Mouse (Mus musculus) ES-Bruce4 (cell line): ENCODE results near the gene Rbpj. TPM values are rescaled to one million over a fixed set of nuclear protein-coding genes. Genes with fewer than 3 reads are reported as not detected.

ENCODE experiments used
- H3K27ac ChIP-seq: 2 replicates; pipeline ENCODE4 v1.5.1; 2012; ENCODE audit warnings: low read length, inconsistent platforms; ENCODE audit not compliant: insufficient read depth
- H3K27me3 ChIP-seq: 2 replicates; pipeline ENCODE4 v1.6.1; 2012; ENCODE audit warnings: mild to moderate bottlenecking, low read length, inconsistent platforms; ENCODE audit not compliant: control insufficient read depth, poor library complexity, insufficient read depth, severe bottlenecking
- H3K36me3 ChIP-seq: 2 replicates; pipeline ENCODE4 v1.6.1; 2012; ENCODE audit warnings: inconsistent platforms, mild to moderate bottlenecking, low read length, moderate library complexity; ENCODE audit not compliant: control insufficient read depth, poor library complexity, insufficient read depth, severe bottlenecking
- H3K4me1 ChIP-seq: one replicate; pipeline ENCODE4 v1.8.1; 2011; ENCODE audit warnings: low read length; ENCODE audit not compliant: control insufficient read depth, insufficient read depth
- H3K4me3 ChIP-seq: 2 replicates; pipeline ENCODE4 v1.5.1; 2011; ENCODE audit warnings: low read depth, mild to moderate bottlenecking, low read length
- H3K9ac ChIP-seq: 2 replicates; pipeline ENCODE4 v1.6.1; 2012; ENCODE audit warnings: low read depth, mild to moderate bottlenecking, inconsistent platforms; ENCODE audit not compliant: poor library complexity, severe bottlenecking
- H3K9me3 ChIP-seq: replicated peaks from 2 replicates; pipeline ENCODE4 v1.6.1; 2012; ENCODE audit warnings: mild to moderate bottlenecking, low read length, inconsistent platforms; ENCODE audit not compliant: control insufficient read depth, poor library complexity, insufficient read depth, severe bottlenecking
- CTCF ChIP-seq: IDR thresholded peaks from one replicate; pipeline ENCODE4 v1.8.1; 2011; ENCODE audit warnings: low read depth, low read length
- EP300 ChIP-seq: IDR thresholded peaks from 2 replicates; pipeline ENCODE4 v1.6.1; 2011; ENCODE audit warnings: low read depth, low read length; ENCODE audit not compliant: insufficient read depth
- POLR2A ChIP-seq: IDR thresholded peaks from one replicate; pipeline ENCODE4 v1.8.1; 2011; ENCODE audit warnings: low read length; ENCODE audit not compliant: insufficient read depth
- polyA plus RNA-seq: library from polyadenylated mRNA; stranded (reverse); fragments of >200 nt; gene quantifications from 2 replicates; pipeline ENCODE4 v1.2.4, GENCODE M21; 2011; ENCODE audit warnings: low read depth; ENCODE audit not compliant: missing spikeins, insufficient read depth, insufficient read length

Gene Rbpj
- polyA plus RNA-seq, 1 experiment = 339 TPM

DNA sequence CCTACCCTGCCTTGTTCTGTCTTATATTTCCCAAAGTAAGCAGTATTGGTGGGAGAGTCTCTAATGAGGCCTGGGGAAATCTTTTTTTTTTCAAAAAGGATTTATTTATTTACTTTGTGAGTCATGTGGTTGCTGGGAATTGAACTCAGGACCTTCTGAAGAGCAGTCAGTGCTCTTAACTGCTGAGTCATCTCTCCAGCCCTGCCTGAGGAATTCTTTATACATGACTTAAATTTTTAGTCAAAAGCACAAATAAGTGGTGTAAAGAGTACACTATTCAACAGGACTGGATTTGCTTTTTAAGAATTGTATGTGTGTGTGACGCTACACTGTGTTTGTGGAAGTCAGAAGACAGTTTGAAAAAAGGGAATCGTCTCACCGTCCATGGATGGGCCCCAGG, 166.1 kb downstream of the Rbpj start:
- Histone ChIP-seq H3K27me3 (no peaks in the 10 kb centered on the region), H3K27ac (peak overlapping the region; percentile 58), H3K4me3 (no peak overlapping the region), H3K36me3 (peaks cover 26% of the 10 kb centered on the region), H3K9ac (no peak overlapping the region), H3K4me1 (no peaks in the 10 kb centered on the region), H3K9me3 (no peaks in the 10 kb centered on the region)
- TF ChIP-seq EP300 (no peak), CTCF (no peak), POLR2A (no peak)

DNA sequence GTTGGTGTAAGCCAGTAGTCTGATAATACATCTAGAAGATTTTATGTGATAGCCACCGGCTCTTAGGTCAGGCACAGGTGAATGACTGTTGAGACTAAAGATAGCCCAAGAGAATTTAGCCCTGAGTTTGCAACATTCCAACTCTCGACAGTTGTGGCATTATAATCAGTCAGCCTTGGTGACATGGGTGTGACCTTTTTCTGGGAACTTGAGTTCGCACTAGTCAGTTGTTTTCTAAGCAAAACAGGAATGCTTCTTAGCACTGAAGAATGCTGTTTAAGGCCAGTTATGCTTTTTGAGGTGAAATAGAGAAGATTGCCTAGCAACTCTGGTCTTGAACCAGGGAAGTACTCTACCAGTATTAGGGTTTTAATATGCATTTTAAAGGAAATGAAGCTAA, 170.8 kb downstream of the Rbpj start:
- TF ChIP-seq CTCF (no peak), POLR2A (no peak), EP300 (no peak)
- Histone ChIP-seq H3K36me3 (peaks cover 32% of the 10 kb centered on the region), H3K27ac (0 out of 2 replicates have a peak overlapping the region, but pooled peaks have one; percentile 44), H3K4me3 (no peak overlapping the region), H3K4me1 (no peaks in the 10 kb centered on the region), H3K9me3 (no peaks in the 10 kb centered on the region), H3K9ac (no peak overlapping the region), H3K27me3 (no peaks in the 10 kb centered on the region)

DNA sequence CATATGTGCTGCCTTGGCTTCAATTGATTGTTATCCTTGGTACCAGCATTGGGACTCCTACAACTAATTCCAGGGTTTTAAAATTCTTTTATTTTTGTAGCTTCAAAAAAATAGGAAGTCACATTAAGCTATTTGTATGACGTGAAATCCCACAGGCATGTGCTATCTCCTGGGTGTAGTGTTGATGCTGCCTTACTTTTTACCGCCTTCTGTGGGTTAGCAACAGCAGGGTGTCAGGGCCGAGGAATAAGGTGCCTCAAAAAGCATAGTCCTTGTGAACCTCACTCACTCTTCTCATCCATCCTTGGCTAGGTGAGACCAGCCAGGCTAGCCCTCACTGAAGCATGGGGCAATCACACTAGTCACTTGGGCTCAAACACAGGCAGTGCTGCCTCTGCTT, 171.3 kb downstream of the Rbpj start:
- no peaks in the 10 kb centered on the region for H3K4me1 ChIP-seq
- H3K36me3 ChIP-seq = peaks cover 32% of the 10 kb centered on the region
- no peak overlapping the region for H3K27ac ChIP-seq
- no peaks in the 10 kb centered on the region for H3K9me3 ChIP-seq
- no peak overlapping the region for H3K4me3 ChIP-seq
- no peaks in the 10 kb centered on the region for H3K27me3 ChIP-seq
- no peak overlapping the region for H3K9ac ChIP-seq
- TF ChIP-seq CTCF (no peak), POLR2A (no peak), EP300 (no peak)

DNA sequence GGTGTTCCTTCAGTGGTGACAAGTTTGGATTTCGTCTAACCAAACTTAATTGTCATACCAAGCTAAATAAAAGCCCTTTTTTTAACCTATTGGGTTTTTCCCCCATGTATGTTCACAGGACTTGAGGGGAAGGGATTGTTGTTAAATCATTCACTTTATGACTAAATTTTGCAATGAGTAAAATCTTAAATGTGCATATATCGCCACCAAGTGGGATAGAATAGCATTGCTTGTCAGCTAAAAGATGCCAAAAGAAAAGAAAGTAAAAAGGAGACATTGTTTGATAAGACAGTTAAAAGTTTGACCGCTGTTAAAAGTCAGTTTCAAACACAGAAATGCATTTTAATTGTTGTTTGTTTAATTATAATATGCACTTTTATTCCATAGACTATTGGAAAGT, 172.7 kb downstream of the Rbpj start:
- H3K4me1 ChIP-seq = no peaks in the 10 kb centered on the region
- no peak overlapping the region for H3K9ac ChIP-seq
- peaks cover 35% of the 10 kb centered on the region for H3K36me3 ChIP-seq
- no peak overlapping the region for H3K4me3 ChIP-seq
- H3K27me3 ChIP-seq = no peaks in the 10 kb centered on the region
- no peak for TF ChIP-seq POLR2A
- TF ChIP-seq EP300 = no peak
- TF ChIP-seq CTCF = no peak
- H3K9me3 ChIP-seq = no peaks in the 10 kb centered on the region
- H3K27ac ChIP-seq = no peak overlapping the region

DNA sequence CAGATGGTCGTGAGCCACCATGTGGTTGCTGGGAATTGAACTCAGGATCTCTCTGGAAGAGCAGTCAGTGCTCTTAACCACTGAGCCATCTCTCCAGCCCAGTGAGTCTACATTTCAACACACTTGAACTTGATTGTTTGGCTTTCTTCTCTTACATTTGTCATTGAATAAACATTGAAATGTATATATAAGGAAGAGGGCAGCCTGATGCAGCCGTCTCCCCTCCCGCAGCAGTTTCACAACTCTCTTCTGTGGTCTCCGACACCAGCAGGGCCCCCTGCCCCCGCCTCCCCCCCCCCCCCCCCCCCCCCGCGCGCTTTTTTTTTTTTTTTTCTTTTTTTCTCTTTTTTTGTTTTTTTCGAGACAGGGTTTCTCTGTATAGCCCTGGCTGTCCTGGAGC, 180.7 kb downstream of the Rbpj start:
- TF ChIP-seq EP300 (no peak), CTCF (no peak), POLR2A (no peak)
- Histone ChIP-seq H3K4me3 (no peak overlapping the region), H3K36me3 (peaks cover 66% of the 10 kb centered on the region)

DNA sequence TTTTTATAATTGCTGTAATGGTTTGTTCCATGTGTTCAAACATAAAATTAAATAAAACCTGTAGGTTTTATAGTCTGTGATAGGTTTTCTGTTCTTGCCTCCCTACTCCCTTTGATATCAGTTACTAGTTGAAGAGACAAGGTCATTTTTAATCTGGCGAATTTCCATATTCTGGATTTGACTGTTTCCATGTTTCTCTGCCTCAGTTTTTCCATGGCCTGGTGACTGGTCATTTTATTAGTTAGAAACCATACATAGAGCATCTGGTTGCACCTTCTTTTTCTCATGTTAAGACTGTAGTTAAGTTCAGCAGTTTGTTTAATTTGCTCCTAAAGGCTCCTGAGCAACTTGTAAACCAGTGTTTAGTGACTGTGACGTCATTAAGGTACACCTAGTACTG, 181.4 kb downstream of the Rbpj start:
- Histone ChIP-seq H3K36me3 (peaks cover 72% of the 10 kb centered on the region), H3K9ac (no peak overlapping the region), H3K4me3 (no peak overlapping the region), H3K27ac (no peak overlapping the region), H3K4me1 (no peaks in the 10 kb centered on the region), H3K9me3 (no peaks in the 10 kb centered on the region), H3K27me3 (no peaks in the 10 kb centered on the region)
- TF ChIP-seq POLR2A (no peak), CTCF (no peak), EP300 (no peak)

More for the DNA sequence above, 180.7 kb downstream of the Rbpj start:
- H3K9ac ChIP-seq = no peak overlapping the region
- H3K9me3 ChIP-seq = no peaks in the 10 kb centered on the region
- no peaks in the 10 kb centered on the region for H3K27me3 ChIP-seq
- H3K27ac ChIP-seq = no peak overlapping the region
- H3K4me1 ChIP-seq = no peaks in the 10 kb centered on the region
